Mouse (Mus musculus): Measurements from ENCODE around the gene Sdhaf2. TPM values are rescaled to one million over a fixed set of nuclear protein-coding genes. Genes with fewer than 3 reads are reported as not detected.

The Sdhaf2 gene
- total RNA-seq, 2 experiments from 2014 or later = 53.6 to 60.8 TPM

DNA sequence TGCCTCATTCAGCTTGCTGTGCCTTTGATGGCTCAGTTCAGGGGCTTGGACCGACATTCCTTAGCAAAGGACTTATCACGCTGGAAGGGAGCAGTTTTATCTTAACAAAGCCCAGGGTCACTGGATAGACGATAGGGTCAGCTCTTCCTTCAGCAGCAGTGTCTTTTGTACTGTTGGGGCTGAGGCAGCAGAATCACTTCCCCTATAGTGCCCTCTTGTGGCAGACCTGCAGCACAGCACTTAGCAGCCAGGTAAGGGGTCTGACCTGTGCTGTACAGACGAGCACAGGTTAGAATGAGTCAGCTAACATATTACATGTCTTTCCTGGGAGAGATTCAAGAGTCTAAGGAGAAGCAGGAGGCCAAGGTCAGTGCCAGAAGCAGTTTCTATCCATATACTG lies 23.4 kb downstream of the Sdhaf2 start:
- DNase-seq (ENCODE audit: low spot score in 2 of 2) = no peak
- intact Hi-C loops (cut with DNase I) = no loop called here

DNA sequence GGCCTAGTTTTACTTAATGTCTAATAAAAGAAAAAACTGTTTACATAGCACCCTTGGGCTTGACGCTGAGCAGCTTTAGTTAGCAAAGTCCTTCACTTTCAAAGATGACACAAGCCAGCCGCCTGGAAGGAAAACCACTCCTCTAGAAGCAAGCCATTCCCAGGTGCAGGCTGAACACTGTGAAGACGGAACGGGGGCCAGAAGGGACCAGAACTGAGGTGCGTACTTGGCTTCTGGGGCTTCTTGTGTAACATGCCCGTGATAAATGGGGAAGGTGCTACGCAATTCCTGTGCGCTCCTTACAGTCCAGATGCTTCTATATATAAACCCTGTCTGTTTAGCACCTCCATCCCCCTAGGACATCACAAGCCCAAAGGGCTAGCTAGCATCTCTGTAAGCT lies 25.4 kb downstream of the Sdhaf2 start:
- intact Hi-C loops (cut with DNase I) = no loop called here

DNA sequence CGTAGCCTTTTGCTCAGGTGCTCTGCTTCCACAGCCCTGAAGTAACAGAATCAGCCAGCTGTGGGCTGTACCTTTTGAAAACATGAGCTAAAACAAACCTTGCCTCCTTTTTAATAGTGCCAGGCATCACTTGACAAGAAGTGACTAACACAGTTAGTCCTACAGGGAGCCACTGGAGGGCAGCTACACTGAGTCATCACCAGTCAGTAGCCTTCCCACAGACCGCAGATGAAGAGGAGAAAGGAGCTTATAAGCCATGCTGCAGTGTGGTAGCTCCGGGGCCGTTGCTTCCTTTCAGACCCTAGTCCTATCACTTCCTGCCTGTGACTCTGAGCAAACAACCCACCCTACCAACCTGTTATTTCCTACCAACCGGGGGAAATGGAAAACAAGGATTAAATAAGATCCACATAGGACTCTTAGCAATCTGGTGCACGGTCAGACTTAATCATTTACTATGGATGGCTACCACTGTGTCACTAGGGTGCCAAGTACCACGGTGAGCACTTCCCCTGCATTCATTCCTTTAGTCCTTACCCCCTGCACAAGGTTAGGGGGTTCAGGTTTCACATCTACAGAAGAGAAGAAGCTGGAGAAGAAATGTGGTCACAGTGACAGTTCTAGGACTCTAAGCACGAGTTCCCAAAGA lies 28.3 kb downstream of the Sdhaf2 start:
- no peak for DNase-seq (ENCODE audit: low spot score in 2 of 2)
- intact Hi-C loops (cut with DNase I) = no loop called here

More for the DNA sequence above, 25.4 kb downstream of the Sdhaf2 start:
- no peak for DNase-seq (ENCODE audit: low spot score in 2 of 2)

DNA sequence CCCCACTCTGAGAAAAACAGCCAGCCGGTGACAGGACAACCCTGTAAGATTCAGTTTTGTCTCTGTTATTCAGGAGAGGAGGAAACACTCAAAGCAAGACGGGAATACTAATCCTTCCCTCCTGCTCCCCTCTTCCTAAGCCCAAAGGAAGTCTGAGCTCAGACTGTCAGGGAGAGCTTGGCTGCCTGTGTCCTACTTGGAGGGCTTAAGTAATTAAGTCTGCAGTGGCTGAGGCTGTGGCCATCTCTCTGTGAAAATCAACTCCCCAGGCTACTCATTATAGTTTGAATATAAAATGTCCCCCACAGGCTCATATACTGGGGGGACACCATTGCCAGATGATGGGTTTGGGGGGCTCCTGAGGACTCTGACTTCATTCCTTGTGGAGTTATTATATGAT lies 29.0 kb downstream of the Sdhaf2 start:
- intact Hi-C loops (cut with DNase I) = no loop called here

DNA sequence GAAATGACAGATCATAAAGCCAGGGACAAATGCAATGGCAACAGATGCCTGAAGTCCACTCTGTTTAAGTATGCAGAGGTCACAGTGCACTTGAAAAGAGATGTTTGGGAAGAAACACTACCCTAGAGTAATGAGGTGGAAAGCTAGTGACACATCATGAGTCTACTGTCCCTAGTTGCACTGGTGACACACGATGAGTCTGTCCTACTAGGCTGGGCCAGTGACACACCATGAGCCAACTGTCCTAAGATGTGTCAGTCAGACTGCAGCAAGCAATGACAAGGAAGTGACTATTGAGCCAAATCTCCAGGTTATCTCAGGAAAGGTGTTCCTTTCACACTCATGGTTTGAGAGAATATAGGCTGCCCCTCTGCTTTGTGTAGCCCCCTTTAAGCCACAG lies 30.3 kb downstream of the Sdhaf2 start:
- intact Hi-C loops (cut with DNase I) = no loop called here
- no peak for DNase-seq (ENCODE audit: low spot score in 2 of 2)

More for the DNA sequence above, 29.0 kb downstream of the Sdhaf2 start:
- DNase-seq (ENCODE audit: low spot score in 2 of 2) = no peak

DNA sequence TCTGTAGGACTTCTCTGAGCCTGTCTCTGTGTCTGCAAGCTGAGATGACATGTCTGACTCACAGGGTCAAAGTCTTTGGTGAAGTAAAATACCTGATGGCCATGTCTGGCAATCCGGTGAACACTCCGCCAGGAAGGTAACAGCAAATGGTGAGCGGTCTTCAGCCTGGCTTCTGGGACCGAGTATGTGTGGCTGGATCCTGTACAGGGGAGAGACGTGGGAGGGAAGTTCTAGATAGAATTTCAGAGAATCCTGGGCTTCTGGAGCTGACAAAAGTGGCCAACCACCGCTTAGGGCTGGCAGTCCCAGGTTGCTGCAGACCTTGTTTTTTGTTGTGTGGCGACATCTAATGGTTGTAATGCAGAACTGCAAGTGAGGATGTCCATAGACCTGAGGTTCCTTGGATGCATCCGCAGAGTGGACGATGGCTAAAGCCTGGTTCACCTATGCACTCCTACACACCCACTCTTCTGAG lies 39.6 kb downstream of the Sdhaf2 start:
- DNase-seq (ENCODE audit: low spot score in 2 of 2) = peak; percentile 37 to 55
- intact Hi-C loops (cut with DNase I) = loop anchor here (1.0 to 2.0 kb wide), 2 partner anchors 37 to 154 kb away; no protein-coding TSS in a partner anchor

DNA sequence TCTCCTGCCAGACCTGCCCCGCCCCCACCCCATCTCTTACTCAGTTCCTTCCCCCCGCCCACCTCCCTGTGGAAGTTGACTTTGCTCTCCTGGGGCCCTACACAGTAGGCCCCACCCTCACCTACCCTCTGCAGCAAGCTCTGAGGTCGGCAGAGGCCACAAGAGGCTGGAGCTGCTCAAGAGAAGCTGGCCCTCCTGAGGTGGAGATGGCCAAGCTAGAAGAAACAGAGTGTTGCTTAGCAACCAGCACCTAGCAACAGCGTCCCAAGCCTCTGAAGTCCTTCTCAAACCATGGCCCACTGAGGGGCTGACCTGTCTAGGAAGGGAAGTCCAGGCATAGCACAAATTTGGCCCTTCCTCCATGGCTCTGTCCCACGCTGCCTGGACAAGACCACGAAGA lies 43.2 kb downstream of the Sdhaf2 start, which contains the start of gene Ppp1r32:
Gene Ppp1r32, minus strand, starts transcription at position 226 of the 400 bp plus-strand sequence.
- intact Hi-C loops (cut with DNase I) = loop anchor here (5.0 kb wide), 1 partner anchor 225 kb away; no protein-coding TSS in a partner anchor
- DNase-seq (ENCODE audit: low spot score in 2 of 2) = no peak

DNA sequence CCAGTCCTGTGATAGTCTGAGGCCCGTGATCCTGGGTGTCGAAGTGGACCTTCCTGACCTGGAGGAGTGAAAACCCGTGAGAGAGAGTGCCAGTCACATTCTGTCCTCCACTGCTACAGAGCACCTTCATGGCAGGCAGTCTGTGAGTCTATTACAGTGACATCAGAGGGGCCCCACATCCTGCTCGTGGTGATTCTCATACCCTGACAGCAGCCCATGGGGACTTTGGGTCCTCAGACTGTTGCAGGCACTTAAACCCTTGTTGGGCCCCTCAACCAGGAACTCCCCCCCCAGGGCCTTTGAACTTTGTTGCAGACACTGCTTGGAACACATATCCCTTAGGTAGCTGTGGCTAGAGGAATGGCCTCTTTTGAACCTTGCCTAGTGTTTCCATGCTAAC lies 46.4 kb downstream of the Sdhaf2 start:
- intact Hi-C loops (cut with DNase I) = no loop called here

DNA sequence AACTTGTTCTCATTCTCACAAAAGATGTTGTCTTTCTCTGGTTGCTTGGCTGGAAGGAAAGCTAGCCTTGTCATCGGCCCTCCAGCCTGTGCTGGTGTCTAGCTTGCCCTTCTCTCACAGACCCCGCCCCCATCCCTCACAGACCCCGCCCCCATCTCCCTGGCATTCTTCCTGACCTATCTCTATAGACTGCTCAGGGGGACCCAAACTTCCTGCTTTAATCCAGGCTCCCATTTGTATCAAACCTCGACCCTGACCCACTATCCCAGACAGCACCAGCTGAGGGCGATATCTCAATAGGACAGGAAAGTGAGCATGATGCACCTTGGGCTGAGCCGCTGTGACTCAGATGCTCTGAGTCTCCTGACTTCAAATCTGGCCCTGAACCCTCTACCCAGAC lies 52.2 kb downstream of the Sdhaf2 start:
- intact Hi-C loops (cut with DNase I) = no loop called here
- DNase-seq (ENCODE audit: low spot score in 2 of 2) = no peak

More for the DNA sequence above, 46.4 kb downstream of the Sdhaf2 start:
- DNase-seq (ENCODE audit: low spot score in 2 of 2) = no peak

DNA sequence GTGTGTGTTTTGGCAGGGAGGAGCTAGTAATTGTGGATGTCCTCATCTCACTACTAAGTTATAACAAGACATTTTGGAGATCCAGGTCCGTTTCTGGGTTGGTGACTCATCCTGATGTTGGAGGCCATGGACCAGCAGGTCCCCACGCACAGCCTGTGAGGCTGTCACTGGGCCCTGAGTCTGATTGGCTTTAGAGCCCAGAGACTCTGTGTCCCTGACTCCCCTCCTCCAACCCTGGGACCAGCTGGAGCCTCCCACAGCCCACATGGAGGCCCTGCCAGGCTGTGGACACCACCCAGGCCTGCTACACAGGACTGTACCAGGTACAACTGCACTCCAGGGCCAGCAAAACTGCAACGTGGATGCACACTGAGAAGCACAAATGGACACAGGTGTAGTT lies 53.0 kb downstream of the Sdhaf2 start:
- peak; percentile 50 to 62 for DNase-seq (ENCODE audit: low spot score in 2 of 2)
- intact Hi-C loops (cut with DNase I) = no loop called here

DNA sequence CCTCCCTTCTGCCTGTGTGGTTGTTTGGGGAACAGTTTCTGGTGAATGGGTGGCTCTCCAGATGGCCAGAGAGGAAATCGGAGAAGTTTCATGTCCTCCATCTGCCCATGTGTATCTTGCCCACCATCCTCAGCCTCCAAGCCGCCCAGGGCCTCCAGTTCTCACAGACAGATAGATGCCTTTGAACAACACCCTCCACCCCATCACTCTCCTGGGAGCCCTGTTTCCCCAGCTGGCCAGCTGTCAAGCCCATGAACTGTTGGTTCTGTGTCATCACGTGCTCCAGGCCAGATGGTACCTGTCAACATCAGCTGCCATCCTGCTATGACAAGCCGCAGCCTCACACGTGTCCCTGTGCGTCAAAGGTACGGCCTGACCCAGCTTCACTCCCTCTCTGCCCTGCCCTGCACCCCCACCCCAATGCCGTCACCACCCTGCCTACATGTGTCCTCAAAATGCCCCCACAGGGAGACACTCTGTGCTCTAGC lies 56.7 kb downstream of the Sdhaf2 start:
- intact Hi-C loops (cut with DNase I) = no loop called here

DNA sequence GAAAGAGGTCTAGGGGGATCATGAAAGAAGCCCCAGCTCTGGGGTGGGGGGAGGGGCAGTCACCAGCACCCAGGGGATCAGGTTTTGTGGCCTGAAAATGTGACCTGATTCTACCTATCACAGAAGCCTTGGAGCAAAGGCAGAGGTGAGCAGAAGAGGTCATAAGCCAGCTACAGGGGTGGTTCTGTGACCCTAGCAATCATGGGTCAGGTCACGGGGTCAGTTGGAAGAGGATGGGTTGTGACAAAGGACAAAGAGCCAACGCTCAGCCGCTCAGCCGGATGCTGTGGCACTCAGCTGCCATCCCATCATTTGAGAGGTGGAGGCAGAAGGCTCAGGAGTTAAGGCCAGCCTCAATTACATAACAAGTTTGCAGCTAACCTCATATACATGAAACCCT lies 61.5 kb downstream of the Sdhaf2 start:
- intact Hi-C loops (cut with DNase I) = no loop called here
- DNase-seq (ENCODE audit: low spot score in 2 of 2) = no peak

More for the DNA sequence above, 56.7 kb downstream of the Sdhaf2 start:
- peak; percentile 29 to 42 for DNase-seq (ENCODE audit: low spot score in 2 of 2)

DNA sequence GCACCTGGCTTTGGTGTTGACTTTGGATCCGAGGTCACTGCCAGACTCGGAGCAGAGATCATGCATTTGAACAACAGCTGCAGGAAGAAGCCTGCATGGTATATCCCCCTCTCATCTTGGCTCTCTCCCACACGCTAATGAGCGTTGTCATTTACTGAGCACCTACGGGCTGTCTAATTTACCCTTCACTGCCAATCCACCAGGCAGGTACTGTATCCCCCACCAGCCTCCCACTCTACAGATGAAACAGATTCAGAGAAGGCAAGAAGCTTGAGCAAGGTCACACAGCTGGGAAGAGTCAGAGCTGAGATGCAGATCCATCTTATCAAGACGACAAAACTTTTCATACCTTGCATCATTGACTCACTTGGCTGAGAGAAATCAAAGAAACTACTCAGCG lies 64.4 kb downstream of the Sdhaf2 start:
- DNase-seq (ENCODE audit: low spot score in 2 of 2) = no peak
- intact Hi-C loops (cut with DNase I) = no loop called here

DNA sequence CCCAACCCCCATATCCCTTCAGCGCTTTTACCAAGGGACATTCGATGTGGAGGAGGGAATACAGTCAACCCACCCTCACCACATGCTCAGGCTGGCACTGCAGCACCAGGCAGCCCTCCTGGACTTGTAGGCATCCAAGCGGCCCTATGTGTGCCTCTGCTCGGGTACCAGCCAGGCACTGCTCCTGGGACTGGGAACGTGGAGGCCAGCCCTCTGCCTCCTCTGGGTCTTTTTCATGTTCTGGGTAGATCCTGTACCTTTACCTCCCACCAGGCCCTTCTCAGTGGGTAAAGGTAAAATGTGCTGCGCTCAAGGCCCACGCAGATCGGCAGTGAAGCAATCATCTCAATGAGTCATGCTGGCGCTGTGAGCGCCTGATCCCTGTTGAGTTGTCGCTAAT lies 66.0 kb downstream of the Sdhaf2 start:
- intact Hi-C loops (cut with DNase I) = no loop called here
- no peak for DNase-seq (ENCODE audit: low spot score in 2 of 2)

DNA sequence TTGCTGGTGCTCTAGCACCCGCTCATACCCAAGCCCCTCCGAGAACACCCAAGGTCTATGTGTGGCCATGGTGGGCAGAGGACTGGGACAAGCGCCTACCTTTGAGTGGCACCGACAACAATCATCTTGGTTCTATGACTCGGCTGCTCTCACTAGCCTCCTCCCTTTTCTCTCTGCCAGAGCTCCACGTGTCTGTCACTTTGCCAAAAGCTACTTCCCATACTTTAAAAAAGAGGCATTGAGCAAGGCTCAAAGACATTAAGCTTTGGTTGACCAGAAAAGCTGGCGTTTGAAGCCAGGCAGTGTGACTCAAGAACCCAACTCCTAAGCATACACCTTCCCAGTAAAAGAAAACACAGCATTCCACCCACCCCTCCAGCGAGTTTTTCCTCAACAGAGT lies 67.8 kb downstream of the Sdhaf2 start:
- intact Hi-C loops (cut with DNase I) = no loop called here
- DNase-seq (ENCODE audit: low spot score in 2 of 2) = peak; percentile 45 to 60

DNA sequence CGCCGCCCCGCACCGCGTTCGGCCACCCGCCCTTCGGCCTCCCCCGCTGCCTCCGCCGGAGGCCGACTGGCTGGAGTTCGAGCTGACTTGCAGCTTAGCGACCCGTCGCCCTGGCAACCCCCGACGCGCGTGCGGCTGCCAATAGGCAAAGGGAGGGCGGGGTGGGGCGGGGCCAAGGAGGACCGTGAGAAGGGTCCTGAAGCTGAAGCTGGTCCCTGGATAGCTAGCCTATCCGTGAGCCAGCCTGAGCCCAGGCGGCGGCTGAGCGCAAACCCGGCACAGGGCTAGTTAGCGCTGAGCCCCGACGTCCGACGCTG lies 68.5 kb downstream of the Sdhaf2 start:
- peak in 1 of 2 experiments; percentile 45 for DNase-seq (ENCODE audit: low spot score in 2 of 2)
- intact Hi-C loops (cut with DNase I) = no loop called here

DNA sequence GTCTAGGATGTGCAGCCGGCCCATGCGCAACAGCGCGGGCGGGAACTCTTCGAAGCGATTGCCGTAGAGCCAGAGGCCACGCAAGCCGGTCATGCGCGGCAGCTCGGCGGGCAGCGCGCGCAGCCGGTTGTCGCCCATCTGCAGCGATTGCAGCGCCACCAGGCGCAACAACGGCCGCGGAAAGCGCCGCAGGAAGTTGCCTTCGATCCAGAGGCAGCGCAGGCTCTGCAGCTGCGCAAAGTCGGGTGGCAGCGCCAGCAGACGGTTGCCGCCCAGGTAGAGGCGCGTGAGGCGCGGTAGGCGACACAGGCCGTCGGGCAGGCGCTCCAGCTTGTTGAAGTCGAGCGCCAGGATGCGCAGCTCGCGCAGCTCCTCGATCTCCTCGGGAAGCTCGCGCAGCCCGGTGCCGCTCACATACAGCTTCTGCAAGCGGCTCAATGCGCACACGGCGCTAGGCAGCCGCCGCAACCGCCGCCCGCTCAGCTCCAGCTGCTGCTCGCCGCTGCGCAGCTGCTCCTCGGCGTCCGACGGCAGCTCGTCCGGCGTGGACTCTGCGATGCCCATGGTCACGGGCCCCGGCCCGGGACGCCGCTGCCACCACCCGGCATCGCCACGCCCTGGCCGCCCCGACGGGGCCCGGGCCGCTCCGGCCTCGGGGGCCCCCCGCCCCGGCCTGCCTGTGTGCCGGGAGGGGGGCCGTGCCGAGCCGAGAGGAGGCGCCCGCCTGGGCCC lies 69.0 kb downstream of the Sdhaf2 start, which contains the start of gene Lrrc10b:
Gene Lrrc10b, minus strand, starts transcription at position 722 of the 732 bp plus-strand sequence.
- DNase-seq (ENCODE audit: low spot score in 2 of 2) = peak; percentile 69 to 75
- intact Hi-C loops (cut with DNase I) = no loop called here

DNA sequence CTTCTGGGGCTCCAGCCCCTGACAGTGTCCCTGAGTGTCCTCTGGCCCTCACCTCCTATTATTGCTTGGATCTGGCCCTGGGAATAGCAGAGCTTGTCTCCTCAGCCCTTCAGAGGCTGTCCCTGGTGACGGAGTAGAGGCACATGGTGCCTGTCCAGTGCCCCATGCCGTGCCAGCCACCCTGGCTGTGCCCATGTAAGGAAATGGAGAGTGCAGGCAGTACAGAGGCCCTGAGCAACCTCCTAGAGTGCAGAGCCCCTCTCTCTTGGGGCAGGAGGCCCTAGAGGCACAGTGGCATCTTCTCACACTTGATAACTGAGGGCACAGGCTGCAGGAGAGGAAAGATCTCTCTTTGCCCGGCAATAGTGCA lies 70.5 kb downstream of the Sdhaf2 start:
- intact Hi-C loops (cut with DNase I) = no loop called here
- no peak for DNase-seq (ENCODE audit: low spot score in 2 of 2)

DNA sequence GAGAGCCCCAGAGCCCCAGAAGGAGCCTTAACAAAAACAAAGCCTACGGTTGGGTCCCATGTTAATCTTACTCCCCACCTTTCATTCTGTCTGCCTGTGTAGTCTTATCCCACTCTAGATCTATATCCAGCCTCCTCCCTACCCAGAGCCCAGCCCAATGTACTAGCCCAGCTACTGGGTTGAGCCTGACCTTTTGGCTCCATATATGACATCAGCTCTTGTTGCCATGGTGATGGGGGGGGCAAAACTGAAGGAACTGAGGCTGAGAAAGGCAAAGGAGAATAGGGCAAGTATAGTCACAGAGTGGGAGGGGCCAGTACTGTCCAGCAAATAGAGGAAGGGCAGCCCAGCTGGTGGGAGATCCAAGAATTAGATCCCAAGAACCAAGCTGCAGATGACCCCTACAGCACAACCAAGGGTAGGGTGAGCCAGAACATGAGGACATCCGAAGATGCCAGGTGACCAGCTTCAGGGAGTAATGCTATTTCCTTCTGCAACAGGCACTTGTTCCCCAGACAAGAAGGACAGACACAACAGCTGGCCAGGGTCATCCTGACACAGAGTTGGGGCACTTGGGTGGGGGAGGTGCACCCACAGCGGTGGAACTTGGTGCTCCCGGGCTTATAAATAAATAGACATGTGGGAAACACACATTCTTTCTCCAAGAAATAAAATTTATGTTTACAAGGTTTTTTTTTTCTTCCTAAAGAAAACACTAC lies 71.1 kb downstream of the Sdhaf2 start:
- DNase-seq (ENCODE audit: low spot score in 2 of 2) = no peak
- intact Hi-C loops (cut with DNase I) = no loop called here

Data from left cerebral cortex, postnatal 36 days (tissue).